Mouse (Mus musculus): ENCODE results near the gene Hoxa10.

The Hoxa10 gene

DNA sequence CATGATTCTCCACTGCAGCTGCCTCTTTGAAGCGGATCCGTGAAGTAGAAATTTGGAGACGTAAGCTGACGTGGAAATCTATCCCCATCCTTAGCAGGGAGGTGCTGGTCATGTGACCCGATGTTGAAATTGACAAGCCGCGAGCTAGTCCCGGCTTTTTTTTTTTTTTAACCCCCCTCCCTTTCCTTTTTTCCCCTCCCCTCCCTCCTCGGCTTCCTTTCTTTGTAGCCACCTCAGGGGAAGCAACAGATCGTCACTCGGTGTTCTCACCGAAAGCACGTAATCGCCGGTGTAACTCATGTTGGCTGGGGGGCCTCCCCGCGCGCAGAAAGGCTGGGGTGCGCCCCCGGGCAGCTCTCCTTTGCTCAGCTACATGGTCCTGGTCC is 5.1 kb upstream of the Hoxa10 start, which contains the start of gene Hoxa11:
Hoxa11 (minus strand) TSS at position 54 of the 386 bp plus-strand sequence.
- peak; percentile 64 for DNase-seq (ENCODE audit: low spot score)

DNA sequence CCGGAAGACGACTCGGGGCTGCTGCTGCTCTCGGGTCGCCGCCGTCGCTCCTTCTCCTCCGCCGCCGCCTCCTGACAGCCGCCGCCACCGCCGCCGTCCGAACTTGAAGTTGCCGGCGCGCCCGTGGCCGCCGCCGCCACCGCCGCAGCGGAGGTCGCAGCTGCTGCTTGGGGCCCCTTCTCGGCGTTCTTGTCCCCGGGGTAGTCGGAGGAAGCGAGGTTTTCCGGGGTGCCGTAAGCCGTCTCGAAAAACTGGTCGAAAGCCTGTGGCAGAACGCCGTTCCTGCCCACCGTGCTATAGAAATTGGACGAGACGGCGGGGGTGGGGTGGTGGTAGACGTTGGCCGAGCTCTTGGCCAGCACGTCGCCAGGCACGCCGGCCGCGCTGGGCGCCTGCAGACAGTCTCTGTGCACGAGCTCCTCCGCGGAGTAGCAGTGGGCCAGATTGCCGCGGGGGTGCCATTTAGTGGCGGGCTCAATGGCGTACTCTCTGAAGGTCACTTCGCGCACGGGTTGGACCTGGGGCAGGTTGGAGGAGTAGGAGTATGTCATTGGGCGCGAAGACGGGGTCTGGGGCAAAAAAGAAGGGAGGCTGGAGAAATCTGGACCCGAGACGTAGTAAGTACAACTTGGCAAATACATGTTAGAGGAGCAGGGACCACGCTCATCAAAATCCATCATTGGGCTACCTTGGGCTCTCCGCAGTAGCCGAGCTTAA is 4.5 kb upstream of the Hoxa10 start:
- peak; percentile 65 for DNase-seq (ENCODE audit: low spot score)

GRCm38 (mm10) chr6:52244471-52245039 is 3.9 kb upstream of the Hoxa10 start:
- peak; percentile 18 for DNase-seq (ENCODE audit: low spot score)

DNA sequence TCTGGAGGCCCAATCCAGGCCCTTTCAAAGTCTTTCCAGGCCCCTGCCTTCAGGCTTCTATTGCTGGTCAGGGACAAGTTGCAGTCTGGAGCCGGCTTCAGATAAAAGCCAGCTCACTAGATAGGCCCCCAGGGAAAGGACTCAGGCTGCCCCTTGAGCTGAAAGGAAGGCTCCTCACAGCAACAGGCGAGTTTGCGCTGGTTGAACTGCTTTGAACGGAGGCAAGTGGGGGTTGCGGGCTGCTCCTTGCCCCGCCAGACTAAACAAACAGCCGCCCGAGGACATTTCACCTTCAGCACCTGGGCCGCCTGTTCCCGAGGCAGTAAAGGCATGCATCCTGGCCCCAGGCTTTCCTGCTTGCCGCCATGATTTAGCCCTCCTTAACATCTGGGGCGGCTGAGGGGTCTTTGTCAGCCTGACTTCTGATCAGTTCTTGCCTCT is 3.0 kb upstream of the Hoxa10 start:
- DNase-seq (ENCODE audit: low spot score) = peak; percentile 43

DNA sequence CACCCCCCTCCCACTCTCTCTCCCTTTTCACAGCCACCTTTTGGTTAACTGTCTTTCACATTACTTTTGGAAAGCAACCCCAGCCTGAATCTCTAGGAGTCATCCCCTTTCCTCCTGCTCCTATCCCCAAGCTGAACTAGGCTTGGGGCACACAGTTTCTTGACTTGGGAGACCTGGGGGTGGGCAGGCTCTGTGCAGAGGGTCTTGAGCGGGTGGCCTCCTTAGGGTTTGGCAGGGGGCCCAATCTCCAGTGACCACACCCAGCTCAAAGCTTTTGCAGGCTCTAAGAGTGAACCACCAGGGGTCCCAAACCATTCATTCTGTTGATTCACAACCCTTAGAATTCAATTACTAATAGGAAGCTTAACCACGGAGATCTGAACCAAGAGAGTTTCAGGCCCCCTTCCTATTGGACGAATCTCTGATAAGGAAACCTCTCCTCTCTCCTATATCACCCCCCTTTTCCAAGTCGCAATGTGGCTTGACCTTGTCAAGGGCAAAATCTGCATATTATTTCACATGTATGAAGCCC is 2.2 kb upstream of the Hoxa10 start:
- DNase-seq (ENCODE audit: low spot score) = peak; percentile 24

- no peak for DNase-seq (ENCODE audit: low spot score)
Measured at GRCm38 (mm10) chr6:52241001-52241621, 457 bp upstream of the Hoxa10 start.

DNA sequence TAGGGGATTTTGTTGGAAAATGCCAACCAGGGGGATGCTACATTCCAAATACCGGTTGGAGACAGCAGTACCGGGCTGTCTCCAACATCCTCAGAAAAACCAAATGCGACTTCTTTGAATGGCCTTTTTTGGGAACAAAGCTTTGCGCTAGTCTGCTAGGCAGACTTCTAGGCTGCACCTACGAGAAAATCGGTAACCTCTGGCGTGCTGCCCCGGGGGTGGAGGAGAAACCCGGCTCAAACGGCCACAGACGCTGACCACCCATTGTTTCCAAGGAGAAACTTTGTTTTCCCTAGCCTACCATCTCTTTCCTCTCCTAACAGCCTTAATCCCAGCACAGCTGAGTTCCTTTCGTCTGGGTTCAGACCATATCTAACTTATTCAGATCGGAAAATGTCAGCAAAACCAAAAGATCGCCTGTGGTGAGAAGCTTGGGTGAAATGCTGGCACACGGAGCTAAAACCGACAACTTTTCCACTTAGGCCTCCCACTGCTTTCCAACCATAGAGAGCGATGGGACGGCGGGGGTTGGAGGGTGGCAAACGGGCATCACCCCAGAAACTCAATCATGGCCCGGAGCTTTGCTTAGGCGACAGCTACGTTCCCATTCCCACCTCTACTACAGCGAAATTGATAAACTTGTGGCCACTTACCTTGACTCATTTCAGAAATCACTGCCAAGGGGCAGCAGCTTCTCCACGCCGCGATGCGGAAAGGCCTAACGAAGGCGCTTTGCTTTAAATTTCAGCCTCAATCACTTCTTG is 847 bp downstream of the Hoxa10 start:
- DNase-seq (ENCODE audit: low spot score) = no peak

DNA sequence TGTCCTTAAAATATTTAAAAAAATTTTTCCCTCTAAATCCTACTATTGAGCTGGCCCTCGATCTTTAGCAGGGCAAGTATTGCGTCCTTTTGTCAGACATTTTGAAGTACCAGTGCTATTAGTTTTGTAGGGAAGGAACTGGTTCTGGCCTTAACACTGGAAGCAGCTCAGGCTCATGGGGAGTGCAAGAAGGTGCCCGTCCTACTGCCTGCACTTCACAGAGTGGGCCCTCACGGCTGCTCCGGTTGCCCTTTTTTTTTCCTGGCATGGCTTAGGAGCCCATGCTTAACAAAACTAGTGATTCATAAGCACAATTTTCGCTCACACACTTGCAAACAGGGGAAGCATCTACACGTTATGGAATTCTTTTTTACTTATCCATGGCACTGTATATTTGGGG is 1.7 kb downstream of the Hoxa10 start:
- DNase-seq (ENCODE audit: low spot score) = no peak

- no peak for DNase-seq (ENCODE audit: low spot score)
Measured at GRCm38 (mm10) chr6:52238155-52238545, 2.5 kb downstream of the Hoxa10 start.

DNA sequence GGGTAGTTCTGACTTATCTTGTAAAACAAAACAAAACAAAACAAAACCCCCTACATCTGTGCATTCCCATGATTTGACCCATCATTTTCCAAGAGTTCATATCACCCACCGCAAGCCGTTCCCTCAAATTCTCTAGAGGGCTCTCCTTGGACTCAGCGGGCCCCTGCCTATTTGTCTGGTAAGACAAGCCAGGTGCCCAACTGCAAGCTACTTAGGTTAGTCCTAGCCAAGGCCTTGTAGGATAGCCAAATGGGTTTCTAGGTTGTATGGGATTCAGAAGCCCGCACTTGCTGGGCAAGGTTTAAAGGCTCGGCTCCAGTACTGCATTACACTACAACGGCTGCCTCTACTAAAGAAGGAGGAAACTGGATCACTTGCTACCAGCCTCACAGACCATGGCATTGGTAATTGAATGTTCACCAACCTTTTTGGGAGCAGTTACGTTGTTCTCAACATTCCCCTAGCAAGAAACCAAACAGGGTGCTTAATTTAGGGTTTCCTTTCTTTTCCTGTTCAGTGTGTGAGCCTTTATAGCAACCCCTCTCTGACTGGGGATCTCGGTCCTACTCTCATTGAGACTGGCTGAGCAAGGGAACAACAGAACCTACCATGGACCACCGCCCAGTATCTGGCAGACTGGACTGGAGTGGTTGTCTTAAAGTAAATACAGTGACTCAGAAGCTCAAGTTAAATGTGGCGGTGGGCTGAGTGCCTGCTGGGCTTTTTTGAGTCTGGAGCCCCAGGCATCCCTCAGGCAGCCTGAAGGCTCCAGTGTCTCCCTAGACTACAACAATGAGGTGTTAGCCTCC is 3.1 kb downstream of the Hoxa10 start:
- DNase-seq (ENCODE audit: low spot score) = no peak

DNA sequence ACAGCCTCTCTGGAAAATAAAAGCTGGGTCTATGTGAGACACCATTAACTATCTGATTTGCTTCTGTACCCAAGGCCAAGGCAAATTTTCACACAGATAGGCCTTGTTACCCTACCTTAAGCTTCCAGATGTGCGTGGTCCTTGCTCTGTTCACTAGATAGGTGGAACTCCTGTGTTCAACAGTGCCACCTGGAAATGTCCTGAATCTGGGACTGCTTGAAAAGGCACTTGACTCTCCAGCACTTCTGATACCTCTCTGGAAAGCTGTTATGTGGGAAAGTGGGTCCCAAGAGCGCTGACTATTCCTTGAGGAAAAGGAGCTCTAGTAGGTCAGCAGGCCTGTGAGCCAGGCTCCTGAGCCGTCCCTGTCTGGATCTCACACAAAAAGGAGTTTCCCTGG is 3.8 kb downstream of the Hoxa10 start:
- no peak for DNase-seq (ENCODE audit: low spot score)

DNA sequence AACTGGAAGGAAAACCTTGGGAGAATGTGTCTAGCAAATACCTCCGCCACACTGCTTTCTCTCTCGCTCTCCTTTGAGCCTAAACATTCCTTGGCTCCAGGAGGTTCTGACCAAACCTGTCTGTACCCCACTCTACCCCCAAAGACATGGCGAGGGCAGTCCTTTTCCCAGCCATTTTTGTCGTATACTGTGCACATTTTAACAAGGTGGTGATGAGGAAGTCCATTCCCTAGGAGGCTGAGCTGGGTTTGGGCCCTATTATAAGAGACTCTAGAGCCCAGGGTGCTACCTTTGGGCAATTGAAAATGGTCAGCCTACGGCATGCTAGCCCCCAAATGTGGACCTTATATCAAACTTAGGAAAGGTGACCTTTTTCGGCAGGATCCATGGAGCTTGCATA is 4.8 kb downstream of the Hoxa10 start:
- no peak for DNase-seq (ENCODE audit: low spot score)

GRCm38 (mm10) chr6:52235267-52235666 is 5.4 kb downstream of the Hoxa10 start:
- no peak for DNase-seq (ENCODE audit: low spot score)

- no peak for DNase-seq (ENCODE audit: low spot score)
Measured at GRCm38 (mm10) chr6:52234428-52235140, 6.1 kb downstream of the Hoxa10 start.

DNA sequence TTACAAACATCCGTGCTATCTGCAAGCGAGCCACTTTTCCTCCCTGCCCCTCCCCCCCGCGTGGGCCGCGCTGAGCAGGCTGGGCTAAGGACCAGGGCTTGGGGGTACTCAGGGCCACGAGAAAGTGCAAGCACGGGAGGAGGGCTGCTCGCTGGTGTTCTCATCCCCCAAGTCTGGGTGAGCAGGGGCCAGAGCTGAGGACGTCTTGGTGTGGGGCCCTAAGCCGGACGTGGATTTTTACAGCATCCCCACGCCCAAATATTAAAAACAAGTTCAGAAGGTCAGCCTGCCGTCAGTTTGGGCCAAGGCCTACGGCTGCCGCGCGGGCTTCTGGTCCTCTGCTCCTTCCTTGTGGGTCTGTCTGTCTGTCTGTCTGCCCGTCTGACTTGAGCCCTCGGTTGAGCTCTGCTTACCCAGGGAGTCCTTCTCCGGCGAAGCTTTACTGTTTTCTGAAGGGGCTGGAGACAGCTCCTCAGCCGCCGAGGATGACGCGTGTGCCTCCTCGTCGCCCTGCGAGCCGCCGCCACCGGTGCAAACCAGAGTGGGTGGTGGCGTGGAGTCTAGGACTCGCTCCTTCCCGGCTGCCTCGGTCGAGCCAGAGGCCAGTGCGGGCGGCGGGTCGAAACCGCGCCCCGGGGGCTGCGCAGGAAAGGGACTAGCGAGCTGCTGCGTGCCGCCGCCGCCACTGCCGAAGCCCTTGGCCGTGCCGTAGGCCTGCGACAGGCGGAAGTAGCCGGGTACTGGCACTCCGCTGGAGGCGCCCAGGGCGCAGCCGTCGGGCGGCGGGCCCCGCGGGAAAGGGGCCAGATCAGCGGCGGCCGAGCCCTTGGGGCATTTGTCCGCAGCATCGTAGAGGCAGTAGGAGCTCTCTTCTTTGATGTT is 6.9 kb downstream of the Hoxa10 start:
- no peak for DNase-seq (ENCODE audit: low spot score)

GRCm38 (mm10) chr6:52232984-52233545 is 7.6 kb downstream of the Hoxa10 start:
- no peak for DNase-seq (ENCODE audit: low spot score)

DNA sequence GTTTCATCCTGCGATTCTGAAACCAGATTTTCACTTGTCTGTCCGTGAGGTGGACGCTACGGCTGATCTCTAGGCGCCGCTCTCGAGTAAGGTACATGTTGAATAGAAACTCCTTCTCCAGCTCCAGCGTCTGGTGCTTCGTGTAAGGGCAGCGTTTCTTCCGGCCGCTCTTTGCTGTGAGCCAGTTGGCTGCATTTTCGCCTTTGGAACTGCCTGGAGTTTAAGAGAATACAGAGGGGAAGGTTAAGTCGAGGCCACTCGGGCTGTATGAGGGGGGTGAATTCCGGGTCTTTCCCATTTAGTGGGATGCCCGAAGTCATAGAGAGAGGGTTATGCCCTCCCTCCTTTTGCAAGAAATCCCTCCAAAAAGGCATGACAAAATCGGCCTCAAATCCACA is 8.1 kb downstream of the Hoxa10 start:
- DNase-seq (ENCODE audit: low spot score) = no peak

GRCm38 (mm10) chr6:52231885-52232567 is 8.6 kb downstream of the Hoxa10 start:
- DNase-seq (ENCODE audit: low spot score) = no peak
